Mouse (Mus musculus) T-cell, adult 2 months (primary cell): ENCODE measurements around the gene Slc22a5.
A peak's percentile ranks its signal among the peaks of the same experiment; 100 is the strongest.

Experiments used
- DNase-seq: peaks from one replicate; pipeline ENCODE4 v3.0.0; 2022; ENCODE audit warnings: low spot score

Gene Slc22a5

DNA sequence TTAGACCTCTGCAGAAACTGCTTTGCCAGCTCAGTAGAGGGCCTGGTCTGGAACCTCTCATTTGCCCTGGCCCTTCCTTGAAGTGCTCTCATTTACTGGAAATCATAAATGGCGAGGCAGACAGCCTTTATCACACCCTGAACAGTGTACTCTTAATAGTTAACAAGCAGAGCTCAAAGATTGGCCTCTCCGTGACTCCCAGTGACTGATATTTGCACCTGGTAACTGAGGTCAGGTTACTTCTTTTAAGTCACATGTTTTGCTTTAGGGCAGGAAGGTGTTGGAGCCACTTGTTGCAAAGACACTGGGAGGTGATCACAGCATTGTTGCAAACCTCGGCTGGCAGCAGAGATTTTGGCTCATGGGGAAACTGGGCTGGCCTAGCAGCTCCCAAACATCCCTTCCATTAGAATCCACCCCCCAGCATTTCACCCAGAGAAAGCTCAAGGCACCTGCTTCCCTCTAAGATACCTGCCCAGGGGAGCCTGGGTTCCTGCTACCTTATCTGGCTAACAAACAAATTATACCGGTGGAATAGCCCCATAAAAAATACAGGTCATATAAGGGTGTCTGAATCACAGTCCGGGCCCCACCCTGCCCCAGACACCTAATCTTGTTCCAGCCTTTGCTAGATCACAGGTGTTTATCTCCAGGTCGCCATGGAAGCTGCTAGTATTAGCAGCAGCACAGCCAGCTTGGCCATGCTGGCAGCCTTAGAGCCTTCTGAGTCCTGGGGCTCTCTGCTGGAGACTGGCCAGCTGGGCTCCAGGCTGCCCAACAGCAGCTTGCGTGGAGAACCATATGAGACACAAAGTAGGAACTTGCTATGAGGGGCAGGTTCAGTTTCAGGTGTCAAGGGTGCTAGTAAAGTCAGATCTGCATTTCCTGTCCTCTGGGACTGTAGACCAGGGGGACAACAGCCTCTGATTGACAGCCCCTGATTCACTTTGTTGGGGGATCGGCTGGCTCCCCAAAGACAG, 51.5 kb downstream of the Slc22a5 start:
- peak; percentile 51 for DNase-seq

- peak; percentile 71 for DNase-seq
Measured at GRCm38 (mm10) chr11:53839147-53839546, 52.3 kb downstream of the Slc22a5 start.

GRCm38 (mm10) chr11:53837731-53838130, 53.7 kb downstream of the Slc22a5 start:
- no peak for DNase-seq

DNA sequence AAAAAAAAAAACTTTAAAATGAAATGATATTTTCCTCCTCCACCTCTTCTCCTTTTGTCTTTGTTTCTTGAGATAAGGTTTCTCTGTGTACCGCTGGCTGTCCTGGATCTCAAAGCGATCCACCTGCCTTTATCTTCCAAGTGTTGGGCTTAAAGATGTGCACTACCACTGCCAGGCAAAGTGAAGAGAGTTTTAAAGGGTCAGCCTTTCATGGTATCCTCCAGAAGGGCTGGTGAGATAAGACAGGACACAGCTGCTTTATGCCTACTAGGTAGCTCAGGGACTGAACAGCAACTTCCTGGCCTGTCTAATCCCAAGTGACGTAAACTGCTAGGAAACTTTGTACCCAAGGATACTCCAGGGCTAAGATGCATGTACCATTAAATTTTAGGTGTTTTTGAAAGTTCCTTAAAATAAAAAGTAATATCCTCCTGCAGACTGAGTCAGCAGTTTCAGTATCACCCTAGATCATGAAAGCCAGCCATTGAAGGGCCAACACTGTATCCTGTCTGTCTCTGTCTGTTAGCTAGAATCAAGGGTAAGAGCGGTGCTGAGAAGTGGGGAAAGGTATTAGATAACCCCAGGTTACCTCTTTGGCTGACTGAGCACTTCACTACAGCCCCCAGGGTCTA, 56.0 kb downstream of the Slc22a5 start:
- DNase-seq, result no peak

DNA sequence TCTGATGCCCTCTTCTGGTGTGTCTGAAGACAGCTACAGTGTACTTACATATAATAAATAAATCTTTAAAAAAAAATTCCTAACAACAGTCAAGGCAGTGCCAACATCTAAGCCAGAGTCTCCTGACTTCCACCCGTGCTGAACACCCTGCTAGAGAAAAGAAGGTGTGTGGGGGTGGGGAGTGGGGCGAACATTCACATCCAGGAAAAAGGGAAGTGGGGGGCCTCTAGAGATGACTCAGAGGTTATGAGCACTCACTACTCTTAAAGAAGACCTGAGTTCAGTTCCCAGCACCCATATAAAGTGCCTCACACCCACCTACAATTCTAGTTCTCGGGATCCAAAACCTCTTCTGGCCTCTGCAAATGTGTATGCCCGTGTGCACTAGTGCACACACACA, 66.1 kb downstream of the Slc22a5 start:
- no peak for DNase-seq

DNA sequence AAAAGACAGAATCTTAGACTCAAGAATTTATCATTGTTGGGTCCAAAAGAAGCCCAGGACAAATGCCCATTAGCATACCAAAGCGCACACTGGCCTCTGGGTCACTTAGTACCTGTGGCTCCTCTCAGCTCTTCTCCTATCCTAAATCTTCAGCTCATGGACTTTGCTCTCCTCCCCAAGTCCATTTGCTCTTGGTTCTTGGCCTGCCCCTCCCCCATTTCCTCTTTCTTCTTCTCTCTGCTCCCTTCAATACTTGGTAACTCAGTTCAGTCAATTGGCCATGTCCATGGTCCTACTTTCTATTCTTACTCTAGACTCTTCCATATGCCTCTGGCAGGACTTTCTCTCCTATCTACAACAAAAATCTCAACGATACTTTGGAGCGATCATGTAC, 69.5 kb downstream of the Slc22a5 start:
- DNase-seq, result no peak

- DNase-seq, result no peak
Measured at GRCm38 (mm10) chr11:53821230-53821944, 70.1 kb downstream of the Slc22a5 start.

DNA sequence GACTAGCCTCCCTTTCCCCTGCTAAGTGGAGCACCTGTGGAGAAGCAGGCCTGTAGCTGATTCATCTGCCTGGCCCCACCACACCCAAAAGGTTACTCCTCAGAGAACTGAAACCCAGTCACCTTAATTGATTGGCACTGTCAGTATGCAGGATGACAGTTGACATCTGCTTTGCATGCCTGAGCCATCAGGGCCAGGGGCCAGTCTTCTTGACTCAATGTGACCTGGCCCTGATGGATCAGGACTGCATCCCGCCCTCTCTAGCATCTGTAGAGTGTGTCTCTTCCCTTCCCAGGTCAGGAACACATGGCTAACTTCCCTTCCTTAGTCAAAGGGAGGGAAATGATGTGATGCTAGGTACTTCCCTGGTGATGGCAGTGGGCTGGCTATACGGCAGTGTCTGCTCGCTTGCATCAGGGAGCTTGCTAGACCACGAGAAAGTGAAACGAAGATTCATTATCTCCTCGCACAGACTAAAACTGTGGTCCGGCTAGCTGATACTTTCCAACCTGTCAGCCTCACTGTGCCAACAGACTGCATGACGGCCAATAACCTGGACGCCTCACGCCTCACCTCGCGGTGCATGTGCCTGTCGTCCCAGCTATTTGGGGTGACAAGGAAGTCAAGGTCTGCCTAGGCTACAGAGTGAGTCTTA, 70.8 kb downstream of the Slc22a5 start:
- no peak for DNase-seq

GRCm38 (mm10) chr11:53819511-53819910, 71.9 kb downstream of the Slc22a5 start:
- no peak for DNase-seq

GRCm38 (mm10) chr11:53818794-53819193, 72.7 kb downstream of the Slc22a5 start:
- DNase-seq, result no peak

DNA sequence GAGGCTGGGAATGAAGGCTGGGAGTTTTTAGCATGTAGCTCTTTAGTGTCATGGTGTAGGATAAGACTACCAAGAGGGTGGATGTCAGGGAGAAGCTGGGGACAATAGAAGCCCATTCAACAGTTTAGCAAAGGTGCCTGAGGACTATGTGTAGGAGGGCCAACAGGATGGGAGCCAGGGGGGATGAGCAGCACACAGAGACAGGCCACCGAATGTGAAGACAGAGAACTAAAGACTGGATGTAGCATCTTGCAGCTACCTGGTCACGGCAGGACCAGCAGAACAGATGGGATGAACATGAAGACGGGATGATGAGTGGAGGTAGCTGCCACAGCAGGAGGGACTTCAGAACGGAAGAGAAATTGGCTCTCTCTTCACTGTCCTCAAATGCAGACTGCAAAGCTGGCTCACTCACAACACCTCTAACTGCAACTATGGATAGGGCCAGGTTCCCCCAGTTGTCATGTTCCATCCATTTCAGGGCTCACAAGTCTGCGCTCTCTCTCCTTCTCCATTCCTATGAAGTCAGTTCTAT, 74.6 kb downstream of the Slc22a5 start:
- DNase-seq, result no peak

- no peak for DNase-seq
Measured at GRCm38 (mm10) chr11:53814810-53815209, 76.7 kb downstream of the Slc22a5 start.
